Mouse (Mus musculus) cortical plate, adult 2 months (tissue): ENCODE measurements at regions not wholly inside any gene's neighbourhood (a gene's known extent, or its start where the extent isn't known, plus 50 kb on each side); places are given as distances from the start of the nearest gene placed in this dataset.

Experiments used
- CTCF ChIP-seq: fragments of 200-500 bp; IDR thresholded peaks from 2 replicates; pipeline ENCODE4 v1.5.1; 2011; ENCODE audit warnings: mild to moderate bottlenecking, control low read depth, low read length; ENCODE audit not compliant: insufficient read depth; ENCODE audit errors: extremely low read depth
- POLR2A ChIP-seq: fragments of 200-500 bp; IDR thresholded peaks from 2 replicates; pipeline ENCODE4 v1.6.1; 2011; ENCODE audit warnings: mild to moderate bottlenecking, low read length, control low read depth; ENCODE audit not compliant: insufficient read depth; ENCODE audit errors: extremely low read depth

GRCm38 (mm10) chr6:94408996-94409395 lies 91.1 kb upstream of the Slc25a26 start:
- no peak for TF ChIP-seq POLR2A
- no peak for TF ChIP-seq CTCF
